Mouse (Mus musculus) heart, postnatal 14 days (tissue): ENCODE results near the gene Polr3c. TPM values are rescaled to one million over a fixed set of nuclear protein-coding genes. Genes with fewer than 3 reads are reported as not detected.
"Not testable (repeated sequence)": the region's sequence is repeated elsewhere in the genome, so short reads cannot be mapped to it uniquely, and the experiment has no call there.

Experiments
- DNase-seq, 2 experiments: peaks; one replicate each; pipeline ENCODE4 v3.0.0; 2021 to 2022
- intact Hi-C: fragments of 180-260 bp; cut with DNase I; formaldehyde crosslinking; loops from one replicate; pipeline ENCODE4 v1.15.1; 2025
- total RNA-seq, 2 experiments: library from RNA; stranded (reverse); gene quantifications; 2 replicates each; pipeline ENCODE4 v1.2.3; 2021

Gene Polr3c
- total RNA-seq, 2 experiments from 2014 or later = 21.8 to 24.3 TPM

- intact Hi-C loops = no loop called here
- no peak for DNase-seq
Measured at GRCm38 (mm10) chr3:96715854-96716253, 11.6 kb downstream of the Polr3c start.

GRCm38 (mm10) chr3:96714286-96714685, 13.1 kb downstream of the Polr3c start:
- DNase-seq = no peak
- intact Hi-C loops = no loop called here

- DNase-seq = no peak
- intact Hi-C loops = loop anchor here (2.0 to 5.0 kb wide), 3 partner anchors 41 to 162 kb away; partner anchors contain the start of gene Itga10
Measured at GRCm38 (mm10) chr3:96708684-96709064, 18.8 kb downstream of the Polr3c start.

- DNase-seq = peak; percentile 91 to 96
- intact Hi-C loops = loop anchor here (2.0 to 5.0 kb wide), 3 partner anchors 41 to 161 kb away; partner anchors contain the start of gene Itga10
Measured at GRCm38 (mm10) chr3:96707903-96708683, 19.3 kb downstream of the Polr3c start, which contains the start of gene Nudt17. Gene Nudt17 (minus strand): TSS chr3:96708562.

- intact Hi-C loops = loop anchor here (5.0 kb wide), 2 partner anchors 40 to 60 kb away; partner anchors contain the start of gene Itga10
- no peak for DNase-seq
Measured at GRCm38 (mm10) chr3:96706984-96707383, 20.4 kb downstream of the Polr3c start.

- intact Hi-C loops = loop anchor here (5.0 kb wide), 2 partner anchors 39 to 59 kb away; partner anchors contain the start of gene Itga10
Measured at GRCm38 (mm10) chr3:96706217-96706616, 21.2 kb downstream of the Polr3c start.

GRCm38 (mm10) chr3:96704778-96705177, 22.6 kb downstream of the Polr3c start:
- DNase-seq = peak; percentile 42 to 49
- intact Hi-C loops = loop anchor here (5.0 kb wide), 2 partner anchors 37 to 57 kb away; partner anchors contain the start of gene Itga10

More at GRCm38 (mm10) chr3:96706217-96706616, 21.2 kb downstream of the Polr3c start:
- DNase-seq = no peak

GRCm38 (mm10) chr3:96701003-96701402, 26.4 kb downstream of the Polr3c start:
- no peak for DNase-seq
- intact Hi-C loops = no loop called here

GRCm38 (mm10) chr3:96700376-96700775, 27.1 kb downstream of the Polr3c start:
- intact Hi-C loops = no loop called here
- peak; percentile 33 to 54 for DNase-seq

- intact Hi-C loops = no loop called here
- no peak for DNase-seq
Measured at GRCm38 (mm10) chr3:96698993-96699690, 28.3 kb downstream of the Polr3c start.

- DNase-seq = peak; percentile 94 to 96
- intact Hi-C loops = no loop called here
Measured at GRCm38 (mm10) chr3:96696766-96697732, 30.4 kb downstream of the Polr3c start.

GRCm38 (mm10) chr3:96696198-96696765, 31.1 kb downstream of the Polr3c start, which contains the start of gene Pias3:
Gene Pias3 (plus strand): TSS chr3:96696384.
- peak; percentile 91 to 92 for DNase-seq
- intact Hi-C loops = no loop called here

GRCm38 (mm10) chr3:96693579-96693978, 33.8 kb downstream of the Polr3c start:
- DNase-seq = no peak
- intact Hi-C loops = loop anchor here (5.0 kb wide), 1 partner anchor 56 kb away; the partner anchor contains the start of genes Gm42957 and Pex11b

GRCm38 (mm10) chr3:96692506-96692905, 34.9 kb downstream of the Polr3c start:
- peak; percentile 54 to 75 for DNase-seq
- intact Hi-C loops = loop anchor here (5.0 kb wide), 1 partner anchor 55 kb away; the partner anchor contains the start of genes Gm42957 and Pex11b

- intact Hi-C loops = loop anchor here (5.0 kb wide), 1 partner anchor 53 kb away; the partner anchor contains the start of genes Gm42957 and Pex11b
- no peak for DNase-seq
Measured at GRCm38 (mm10) chr3:96690298-96690697, 37.1 kb downstream of the Polr3c start.

GRCm38 (mm10) chr3:96688854-96689253, 38.6 kb downstream of the Polr3c start:
- intact Hi-C loops = no loop called here
- no peak for DNase-seq

GRCm38 (mm10) chr3:96686057-96686456, 41.4 kb downstream of the Polr3c start:
- intact Hi-C loops, DNase-seq: not testable (repeated sequence)

- intact Hi-C loops = no loop called here
- DNase-seq = peak in 1 of 2 experiments; percentile 18
Measured at GRCm38 (mm10) chr3:96684822-96685156, 42.6 kb downstream of the Polr3c start.

GRCm38 (mm10) chr3:96684151-96684821, 43.1 kb downstream of the Polr3c start:
- no peak for DNase-seq

More at GRCm38 (mm10) chr3:96684151-96684821, 43.1 kb downstream of the Polr3c start:
- intact Hi-C loops = no loop called here
